Mouse (Mus musculus) G1E (cell line): Measurements from ENCODE around the gene Thsd4.

ENCODE experiments used
- CTCF ChIP-seq: IDR thresholded peaks from 2 replicates; pipeline ENCODE4 v1.5.1; 2012; ENCODE audit warnings: low read depth, low read length, inconsistent platforms, mixed read lengths
- GATA1 ChIP-seq: IDR thresholded peaks from 2 replicates; pipeline ENCODE4 v1.6.1; 2012; ENCODE audit warnings: borderline replicate concordance, low read length, inconsistent platforms, mixed read lengths

GRCm38 (mm10) chr9:60477991-60478750 is 43.7 kb downstream of the Thsd4 start:
- TF ChIP-seq CTCF (no peak), GATA1 (no peak)
